Mouse (Mus musculus): Measurements from ENCODE around the gene Tead2. TPM values are rescaled to one million over a fixed set of nuclear protein-coding genes. Genes with fewer than 3 reads are reported as not detected.
"Not testable (repeated sequence)": the region's sequence is repeated elsewhere in the genome, so short reads cannot be mapped to it uniquely, and the experiment has no call there.

Gene Tead2
- 204 and 222 TPM in 2 replicates for polyA plus RNA-seq (2014; fragmentation: Nextera tagmentation; extraction: Ambion mirVana)

GRCm38 (mm10) chr7:45215673-45216441, at the start of gene Tead2:
Tead2 (plus strand) TSS chr7:45215753.
- Histone ChIP-seq H3K27ac (ENCODE audit: low read depth) (peak within 1 kb of the TSS; percentile 99), H3K36me3 (ENCODE audit: insufficient read depth) (peaks cover 37% of the 10 kb centered on the region), H3K9ac (peak within 1 kb of the TSS; percentile 99), H3K9me3 (ENCODE audit: low read depth, low read length) (no peaks in the 10 kb centered on the region), H3K4me2 (peak within 1 kb of the TSS; percentile 97), H3K27me3 (ENCODE audit: insufficient read depth, low read length) (peaks cover 12% of the 10 kb centered on the region; the same call in 1 of the 2 replicates), H3K4me3 (ENCODE audit: low read depth, low read length) (peak within 1 kb of the TSS; percentile 89), H3K4me1 (ENCODE audit: insufficient read depth) (peaks cover 13% of the 10 kb centered on the region; the same call in 1 of the 2 replicates)
- no peak for TF ChIP-seq CTCF (IDR thresholded peaks at IDR 0.05; ENCODE audit: low read depth)
- DNase-seq (peak; percentile 84), ATAC-seq (ENCODE audit: insufficient read depth) (peak; percentile 75)
- WGBS, result under 1% methylated on average over 54 of the region's 55 CpGs

GRCm38 (mm10) chr7:45166950-45167401, 48.6 kb upstream of the Tead2 start:
- 15% methylated on average over 9 of the region's 10 CpGs for WGBS
- H3K9me3 ChIP-seq (ENCODE audit: low read depth, low read length), result peaks cover 17% of the 10 kb centered on the region
- DNase-seq, result no peak

GRCm38 (mm10) chr7:45167761-45168445, 47.6 kb upstream of the Tead2 start:
- H3K9me3 ChIP-seq (ENCODE audit: low read depth, low read length), result peaks cover 17% of the 10 kb centered on the region
- TF ChIP-seq CTCF (IDR thresholded peaks at IDR 0.05; ENCODE audit: low read depth), result no peak
- no peaks in the 10 kb centered on the region for H3K4me1 ChIP-seq (ENCODE audit: insufficient read depth)
- WGBS, result 3% methylated on average over 19 of the region's 19 CpGs
- H3K27ac ChIP-seq (ENCODE audit: low read depth), result no peak overlapping the region
- ATAC-seq (ENCODE audit: insufficient read depth), result no peak
- H3K36me3 ChIP-seq (ENCODE audit: insufficient read depth), result no peaks in the 10 kb centered on the region
- no peak overlapping the region for H3K4me3 ChIP-seq (ENCODE audit: low read depth, low read length)
- peaks cover 74% of the 10 kb centered on the region for H3K27me3 ChIP-seq (ENCODE audit: insufficient read depth, low read length)
- no peak for DNase-seq
- H3K4me2 ChIP-seq, result no peak overlapping the region
- H3K9ac ChIP-seq, result no peak overlapping the region

More at GRCm38 (mm10) chr7:45166950-45167401, 48.6 kb upstream of the Tead2 start:
- Histone ChIP-seq H3K27ac (ENCODE audit: low read depth) (no peak overlapping the region), H3K4me1 (ENCODE audit: insufficient read depth) (peaks cover 4% of the 10 kb centered on the region; the same call in 1 of the 2 replicates), H3K9ac (no peak overlapping the region), H3K4me2 (no peak overlapping the region), H3K4me3 (ENCODE audit: low read depth, low read length) (no peak overlapping the region), H3K27me3 (ENCODE audit: insufficient read depth, low read length) (peaks cover 80% of the 10 kb centered on the region), H3K36me3 (ENCODE audit: insufficient read depth) (no peaks in the 10 kb centered on the region)
- ATAC-seq (ENCODE audit: insufficient read depth), result no peak
- no peak for TF ChIP-seq CTCF (IDR thresholded peaks at IDR 0.05; ENCODE audit: low read depth)

GRCm38 (mm10) chr7:45168656-45169055, 46.9 kb upstream of the Tead2 start:
- no peak for ATAC-seq (ENCODE audit: insufficient read depth)
- WGBS, result 6% methylated on average over 24 of the region's 24 CpGs
- H3K9ac ChIP-seq, result no peak overlapping the region
- H3K27me3 ChIP-seq (ENCODE audit: insufficient read depth, low read length), result peaks cover 67% of the 10 kb centered on the region
- no peak overlapping the region for H3K4me2 ChIP-seq
- no peaks in the 10 kb centered on the region for H3K4me1 ChIP-seq (ENCODE audit: insufficient read depth)
- no peaks in the 10 kb centered on the region for H3K36me3 ChIP-seq (ENCODE audit: insufficient read depth)
- peaks cover 17% of the 10 kb centered on the region for H3K9me3 ChIP-seq (ENCODE audit: low read depth, low read length)
- no peak for DNase-seq
- no peak overlapping the region for H3K27ac ChIP-seq (ENCODE audit: low read depth)
- no peak for TF ChIP-seq CTCF (IDR thresholded peaks at IDR 0.05; ENCODE audit: low read depth)
- no peak overlapping the region for H3K4me3 ChIP-seq (ENCODE audit: low read depth, low read length)

GRCm38 (mm10) chr7:45169495-45169894, 46.1 kb upstream of the Tead2 start:
- ATAC-seq (ENCODE audit: insufficient read depth) (no peak), DNase-seq (no peak)
- Histone ChIP-seq H3K9ac (no peak overlapping the region), H3K4me1 (ENCODE audit: insufficient read depth) (no peaks in the 10 kb centered on the region), H3K27ac (ENCODE audit: low read depth) (no peak overlapping the region), H3K4me3 (ENCODE audit: low read depth, low read length) (no peak overlapping the region), H3K9me3 (ENCODE audit: low read depth, low read length) (peaks cover 17% of the 10 kb centered on the region), H3K36me3 (ENCODE audit: insufficient read depth) (no peaks in the 10 kb centered on the region), H3K27me3 (ENCODE audit: insufficient read depth, low read length) (peaks cover 65% of the 10 kb centered on the region), H3K4me2 (no peak overlapping the region)
- TF ChIP-seq CTCF (IDR thresholded peaks at IDR 0.05; ENCODE audit: low read depth), result no peak
- 85% methylated on average over 3 of the region's 3 CpGs for WGBS

GRCm38 (mm10) chr7:45172974-45173373, 42.6 kb upstream of the Tead2 start:
- ATAC-seq (ENCODE audit: insufficient read depth) (no peak), DNase-seq (no peak)
- Histone ChIP-seq H3K4me1 (ENCODE audit: insufficient read depth) (no peaks in the 10 kb centered on the region), H3K36me3 (ENCODE audit: insufficient read depth) (no peaks in the 10 kb centered on the region), H3K9ac (no peak overlapping the region), H3K4me3 (ENCODE audit: low read depth, low read length) (no peak overlapping the region), H3K27ac (ENCODE audit: low read depth) (no peak overlapping the region), H3K4me2 (no peak overlapping the region), H3K9me3 (ENCODE audit: low read depth, low read length) (peaks cover 17% of the 10 kb centered on the region), H3K27me3 (ENCODE audit: insufficient read depth, low read length) (peaks cover 65% of the 10 kb centered on the region)
- WGBS, result 54% methylated on average over 7 of the region's 7 CpGs
- peak; percentile 46 for TF ChIP-seq CTCF (IDR thresholded peaks at IDR 0.05; ENCODE audit: low read depth)

GRCm38 (mm10) chr7:45173772-45174171, 41.8 kb upstream of the Tead2 start:
- Histone ChIP-seq H3K9me3 (ENCODE audit: low read depth, low read length) (peaks cover 17% of the 10 kb centered on the region), H3K27me3 (ENCODE audit: insufficient read depth, low read length) (peaks cover 65% of the 10 kb centered on the region)
- DNase-seq; H3K4me1 ChIP-seq (ENCODE audit: insufficient read depth); H3K36me3 ChIP-seq (ENCODE audit: insufficient read depth); H3K27ac ChIP-seq (ENCODE audit: low read depth); H3K4me2 ChIP-seq; ATAC-seq (ENCODE audit: insufficient read depth); H3K4me3 ChIP-seq (ENCODE audit: low read depth, low read length); H3K9ac ChIP-seq: not testable (repeated sequence)
- peak; percentile 55 for TF ChIP-seq CTCF (IDR thresholded peaks at IDR 0.05; ENCODE audit: low read depth)
- WGBS, result 75% methylated on average over 1 of the region's 1 CpGs

Measured in lung, embryonic 14.5 days (tissue).